In the genomic region with DNA sequence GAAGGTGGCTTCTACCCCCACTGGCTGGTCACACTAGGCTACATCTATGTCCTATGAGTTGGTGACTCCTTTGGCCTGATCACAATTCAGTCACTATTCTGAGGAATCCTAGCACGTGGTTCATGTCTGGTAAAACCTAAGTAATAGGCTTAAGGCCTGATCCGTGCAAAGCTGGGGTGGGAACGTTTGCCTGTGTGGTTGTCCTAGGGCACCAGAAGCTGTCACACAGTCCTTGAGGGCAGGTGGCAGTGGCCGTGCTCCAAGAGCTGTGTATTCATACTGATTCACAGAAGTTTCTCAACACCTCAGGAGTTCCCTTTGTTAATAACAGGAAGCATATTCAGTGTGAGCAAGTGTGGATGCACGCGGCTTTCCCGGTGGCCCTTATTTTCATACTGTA, we compare ENCODE assay signal across 7 mouse cellular contexts. TPM values are rescaled to one million over a fixed set of nuclear protein-coding genes. Genes with fewer than 3 reads are reported as not detected.
DNase-seq lines count a peak whose midpoint lies in the region; ATAC-seq and TF ChIP-seq lines count a peak whose summit lies in the region.

No protein-coding gene starts in this region.

- peaks cover 5% of the 10 kb centered on the region; the same call in 1 of the 2 replicates for H3K36me3 ChIP-seq in heart, embryonic 12.5 days
- H3K36me3 ChIP-seq in forebrain, embryonic 16.5 days (ENCODE audit: control insufficient read depth, insufficient read depth): no peaks in the 10 kb centered on the region
- H3K36me3 ChIP-seq in intestine, embryonic 16.5 days (ENCODE audit: control insufficient read depth, insufficient read depth, low read length): no peaks in the 10 kb centered on the region

- DNase-seq in heart, postnatal 36 days: no peak
- DNase-seq in thymus, postnatal 36 days: no peak

- no peak for ATAC-seq in heart, embryonic 12.5 days (ENCODE audit: insufficient number of reproducible peaks, low FRiP score)
- ATAC-seq in forebrain, embryonic 16.5 days: no peak
- ATAC-seq in monocyte, adult 5-6 weeks (replicated peaks; ENCODE audit: insufficient number of reproducible peaks, low FRiP score, low TSS enrichment, poor library complexity, severe bottlenecking): 0 out of 2 replicates have a peak, but pooled peaks have one; percentile 16
- no peak for ATAC-seq in intestine, embryonic 16.5 days

- no peak for TF ChIP-seq POLR2A in bone marrow, adult 2 months (IDR thresholded peaks at IDR 0.05; ENCODE audit: borderline replicate concordance, control insufficient read depth, low read depth, low read length)

- peaks cover 77% of the 10 kb centered on the region for H3K4me1 ChIP-seq in heart, embryonic 12.5 days (replicated peaks)
- peaks cover 10% of the 10 kb centered on the region; the same call in 1 of the 2 replicates for H3K4me1 ChIP-seq in bone marrow, adult 2 months (ENCODE audit: control insufficient read depth, insufficient read depth, low read length)
- H3K4me1 ChIP-seq in forebrain, embryonic 16.5 days (replicated peaks; ENCODE audit: control insufficient read depth, insufficient read depth, low read length): peaks cover 37% of the 10 kb centered on the region
- H3K4me1 ChIP-seq in intestine, embryonic 16.5 days (ENCODE audit: control insufficient read depth, insufficient read depth, low read length): peaks cover 21% of the 10 kb centered on the region; the same call in 1 of the 2 replicates

- WGBS in heart, embryonic 12.5 days: 73% methylated on average over 7 of the region's 7 CpGs
- WGBS in bone marrow, adult 2 months: 28% methylated on average over 7 of the region's 7 CpGs
- 43% methylated on average over 7 of the region's 7 CpGs for WGBS in forebrain, embryonic 16.5 days
- WGBS in intestine, embryonic 16.5 days: 77% methylated on average over 7 of the region's 7 CpGs

- 0 out of 2 replicates have a peak overlapping the region, but pooled peaks have one; percentile 55 for H3K9ac ChIP-seq in heart, embryonic 12.5 days
- no peak overlapping the region for H3K9ac ChIP-seq in forebrain, embryonic 16.5 days (replicated peaks; ENCODE audit: low read depth, low read length)
- no peak overlapping the region for H3K9ac ChIP-seq in intestine, embryonic 16.5 days (ENCODE audit: low read depth, low read length)

- H3K27me3 ChIP-seq in heart, embryonic 12.5 days (replicated peaks): no peaks in the 10 kb centered on the region
- no peaks in the 10 kb centered on the region for H3K27me3 ChIP-seq in forebrain, embryonic 16.5 days (replicated peaks; ENCODE audit: control insufficient read depth, insufficient read depth, low read length)
- no peaks in the 10 kb centered on the region for H3K27me3 ChIP-seq in intestine, embryonic 16.5 days (replicated peaks; ENCODE audit: control insufficient read depth, insufficient read depth, low read length)

- H3K4me3 ChIP-seq in heart, embryonic 12.5 days: peak overlapping the region; percentile 7; the same call in 1 of the 2 replicates
- peak overlapping the region; percentile 26 for H3K4me3 ChIP-seq in bone marrow, adult 2 months (replicated peaks; ENCODE audit: control insufficient read depth, low read depth, low read length)
- H3K4me3 ChIP-seq in forebrain, embryonic 16.5 days (replicated peaks; ENCODE audit: low read length): peak overlapping the region; percentile 10; the same call in 1 of the 2 replicates
- no peak overlapping the region for H3K4me3 ChIP-seq in intestine, embryonic 16.5 days (ENCODE audit: low read length)

- intact Hi-C loops in heart, postnatal 36 days (cut with DNase I): loop anchor here (5.0 to 10.0 kb wide), 2 partner anchors 72 to 231 kb away; a partner anchor contains a TSS

- H3K4me2 ChIP-seq in heart, embryonic 12.5 days: peak overlapping the region; percentile 88
- peak overlapping the region; percentile 83 for H3K4me2 ChIP-seq in forebrain, embryonic 16.5 days (ENCODE audit: low read length)
- H3K4me2 ChIP-seq in intestine, embryonic 16.5 days (ENCODE audit: low read depth, low read length): no peak overlapping the region

- TF ChIP-seq CTCF in bone marrow, adult 2 months (IDR thresholded peaks at IDR 0.05; ENCODE audit: control insufficient read depth, insufficient read depth, low read length): no peak

- H3K27ac ChIP-seq in heart, embryonic 12.5 days (ENCODE audit: poor library complexity, severe bottlenecking): no peak overlapping the region
- no peak overlapping the region; the same call in 1 of the 2 replicates for H3K27ac ChIP-seq in bone marrow, adult 2 months (ENCODE audit: control insufficient read depth, insufficient read depth, low read depth, low read length, poor library complexity)
- no peak overlapping the region for H3K27ac ChIP-seq in forebrain, embryonic 16.5 days (ENCODE audit: low read length)
- no peak overlapping the region for H3K27ac ChIP-seq in intestine, embryonic 16.5 days (ENCODE audit: low read length)

- no peaks in the 10 kb centered on the region for H3K9me3 ChIP-seq in heart, embryonic 12.5 days (replicated peaks)
- H3K9me3 ChIP-seq in forebrain, embryonic 16.5 days (ENCODE audit: control insufficient read depth, low read length): no peaks in the 10 kb centered on the region
- H3K9me3 ChIP-seq in intestine, embryonic 16.5 days (ENCODE audit: control insufficient read depth, low read length): no peaks in the 10 kb centered on the region

RNA-seq across cellular contexts. Expression of a gene that starts 4.1 kb away (rescaled TPM):
- 23.0 and 26.3 TPM in 2 replicates for polyA plus RNA-seq in heart, embryonic 12.5 days (2016; fragmentation: Nextera tagmentation; extraction: Ambion mirVana)
- total RNA-seq in heart, postnatal 36 days (2021): 10 to 100 TPM; 16.2 to 21.0 TPM
- 2.1 and 9.0 TPM in 2 replicates for polyA plus RNA-seq in bone marrow, adult 2 months (2011; ENCODE audit: insufficient read depth, insufficient read length, low replicate concordance, missing spikeins)
- 12.4 and 17.7 TPM in 2 replicates for polyA plus RNA-seq in forebrain, embryonic 16.5 days (2015; fragmentation: Nextera tagmentation; extraction: Ambion mirVana)
- 3.4 to 9.5 TPM (median 9.4 TPM) in 3 replicates for total RNA-seq in monocyte, adult 5-6 weeks (2017)
- 6.9 and 8.1 TPM in 2 replicates for polyA plus RNA-seq in intestine, embryonic 16.5 days (2015; fragmentation: Nextera tagmentation; extraction: Ambion mirVana)
